Mouse (Mus musculus) thymus, adult 2 months (tissue): ENCODE data around the gene March11. TPM values are rescaled to one million over a fixed set of nuclear protein-coding genes. Genes with fewer than 3 reads are reported as not detected.

Experiments
- DNase-seq: peaks from one replicate; pipeline ENCODE4 v3.0.0; 2021
- H3K27ac ChIP-seq: fragments of 200-500 bp; 2 replicates; pipeline ENCODE4 v1.5.1; 2012; ENCODE audit warnings: low read length, control low read depth; ENCODE audit not compliant: control insufficient read depth, insufficient read depth
- H3K27me3 ChIP-seq: fragments of 200-500 bp; 2 replicates; pipeline ENCODE4 v1.6.1; 2012; ENCODE audit warnings: mild to moderate bottlenecking, low read length, moderate library complexity, mixed read lengths; ENCODE audit not compliant: control insufficient read depth, insufficient read depth
- H3K36me3 ChIP-seq: fragments of 200-500 bp; 2 replicates; pipeline ENCODE4 v1.6.1; 2012; ENCODE audit warnings: mild to moderate bottlenecking, low read length, moderate library complexity; ENCODE audit not compliant: control insufficient read depth, insufficient read depth
- H3K4me1 ChIP-seq: fragments of 200-500 bp; replicated peaks from 2 replicates; pipeline ENCODE4 v1.6.1; 2012; ENCODE audit warnings: low read length; ENCODE audit not compliant: control insufficient read depth, insufficient read depth
- H3K4me3 ChIP-seq: fragments of 200-500 bp; 2 replicates; pipeline ENCODE4 v1.5.1; 2012; ENCODE audit warnings: mild to moderate bottlenecking, low read length, control low read depth, moderate library complexity; ENCODE audit not compliant: control insufficient read depth, insufficient read depth
- CTCF ChIP-seq: fragments of 200-500 bp; IDR thresholded peaks from 2 replicates; pipeline ENCODE4 v1.5.1; 2012; ENCODE audit warnings: mild to moderate bottlenecking, control low read depth, low read length, moderate library complexity, borderline replicate concordance; ENCODE audit not compliant: control insufficient read depth, poor library complexity, insufficient read depth; ENCODE audit errors: extremely low read depth
- POLR2A ChIP-seq: fragments of 200-500 bp; IDR thresholded peaks from 2 replicates; pipeline ENCODE4 v1.6.1; 2012; ENCODE audit warnings: mild to moderate bottlenecking, low read length, control low read depth, moderate library complexity; ENCODE audit not compliant: control insufficient read depth, poor library complexity, insufficient read depth; ENCODE audit errors: extremely low read depth
- WGBS: fragments of 180-500 bp; shearing (Covaris S2); methylation state at CpG from one replicate; pipeline ENCODE4 v1.1.7; 2018; 5-methylcytosine and 5-hydroxymethylcytosine counted together
- polyA plus RNA-seq: library from polyadenylated mRNA; depleted of rRNA; stranded (reverse); fragments of >200 nt; gene quantifications from 2 replicates; pipeline ENCODE4 v1.2.3, GENCODE M21; 2012

The March11 gene
- polyA plus RNA-seq, 1 experiment = 0.23 TPM

- 70% methylated on average over 3 of the region's 3 CpGs for WGBS
- TF ChIP-seq CTCF = no peak
- TF ChIP-seq POLR2A = no peak
- no peaks in the 10 kb centered on the region for H3K4me1 ChIP-seq
- H3K27me3 ChIP-seq = no peaks in the 10 kb centered on the region
- H3K27ac ChIP-seq = no peak overlapping the region
- DNase-seq = no peak
- H3K36me3 ChIP-seq = no peaks in the 10 kb centered on the region
- no peak overlapping the region for H3K4me3 ChIP-seq
Measured at GRCm38 (mm10) chr15:26379831-26380230, 71.0 kb downstream of the March11 start.

GRCm38 (mm10) chr15:26380844-26381243 lies 72.0 kb downstream of the March11 start:
- Histone ChIP-seq H3K27ac (no peak overlapping the region), H3K4me3 (no peak overlapping the region), H3K27me3 (no peaks in the 10 kb centered on the region), H3K36me3 (no peaks in the 10 kb centered on the region), H3K4me1 (no peaks in the 10 kb centered on the region)
- DNase-seq = no peak
- WGBS = 86% methylated on average over 1 of the region's 1 CpGs
- no peak for TF ChIP-seq POLR2A
- TF ChIP-seq CTCF = no peak

- no peaks in the 10 kb centered on the region for H3K4me1 ChIP-seq
- TF ChIP-seq CTCF (no peak), POLR2A (no peak)
- no peaks in the 10 kb centered on the region for H3K36me3 ChIP-seq
- H3K4me3 ChIP-seq = no peak overlapping the region
- no peaks in the 10 kb centered on the region for H3K27me3 ChIP-seq
- DNase-seq = no peak
- 96% methylated on average over 9 of the region's 9 CpGs for WGBS
- H3K27ac ChIP-seq = no peak overlapping the region
Measured at GRCm38 (mm10) chr15:26390001-26390400, 81.2 kb downstream of the March11 start.

GRCm38 (mm10) chr15:26396556-26396955 lies 87.7 kb downstream of the March11 start:
- TF ChIP-seq CTCF = no peak
- no peak for TF ChIP-seq POLR2A
- H3K4me3 ChIP-seq = no peak overlapping the region
- DNase-seq = no peak
- no peak overlapping the region for H3K27ac ChIP-seq
- H3K4me1 ChIP-seq = no peaks in the 10 kb centered on the region
- 80% methylated on average over 2 of the region's 2 CpGs for WGBS
- H3K27me3 ChIP-seq = no peaks in the 10 kb centered on the region
- H3K36me3 ChIP-seq = no peaks in the 10 kb centered on the region

GRCm38 (mm10) chr15:26425284-26425683 lies 116.4 kb downstream of the March11 start:
- Histone ChIP-seq H3K27ac (no peak overlapping the region), H3K4me3 (no peak overlapping the region), H3K27me3 (no peaks in the 10 kb centered on the region), H3K4me1 (no peaks in the 10 kb centered on the region), H3K36me3 (no peaks in the 10 kb centered on the region)
- no peak for DNase-seq
- WGBS = 82% methylated on average over 3 of the region's 3 CpGs
- no peak for TF ChIP-seq POLR2A

GRCm38 (mm10) chr15:26426231-26426630 lies 117.4 kb downstream of the March11 start:
- Histone ChIP-seq H3K4me1 (no peaks in the 10 kb centered on the region), H3K4me3 (no peak overlapping the region), H3K36me3 (no peaks in the 10 kb centered on the region), H3K27ac (no peak overlapping the region), H3K27me3 (no peaks in the 10 kb centered on the region)
- no peak for DNase-seq
- no peak for TF ChIP-seq POLR2A
- no peak for TF ChIP-seq CTCF

GRCm38 (mm10) chr15:26430565-26430964 lies 121.7 kb downstream of the March11 start:
- no peaks in the 10 kb centered on the region for H3K4me1 ChIP-seq
- no peak overlapping the region for H3K27ac ChIP-seq
- WGBS = 92% methylated on average over 2 of the region's 2 CpGs
- H3K4me3 ChIP-seq = no peak overlapping the region
- DNase-seq = no peak
- no peak for TF ChIP-seq CTCF
- TF ChIP-seq POLR2A = no peak
- no peaks in the 10 kb centered on the region for H3K36me3 ChIP-seq
- no peaks in the 10 kb centered on the region for H3K27me3 ChIP-seq
